8 mouse cellular contexts compared by ENCODE assay signal in genomic region chr16:95196622-95197021, GRCm38 (mm10).
A peak's percentile ranks its signal among the peaks of the same experiment; 100 is the strongest.
DNase-seq lines count a peak whose midpoint lies in the region; ATAC-seq and TF ChIP-seq lines count a peak whose summit lies in the region.
"Had no signal": no experiment of that assay in that cellular context is flagged by ENCODE, and none has a peak within 500 bp of the region (broad histone marks: within the 10 kb centered on the region; RNA-seq: fewer than 3 reads in every experiment).

No protein-coding gene starts in this region.

- TF ChIP-seq POLR2A in CH12.LX (IDR thresholded peaks at IDR 0.05; ENCODE audit: low read depth, low read length): no peak

- H3K79me2 ChIP-seq in CH12.LX (replicated peaks; ENCODE audit: control insufficient read depth, extremely low read depth, insufficient read depth, poor library complexity, severe bottlenecking): no peaks in the 10 kb centered on the region

- POLR2A ChIA-PET in Patski (lab: Charles Lee): no interaction called here

- peaks cover 9 to 11% of the 10 kb centered on the region in 2 experiments; a peak in 3 of 4 replicates for H3K4me1 ChIP-seq in CH12.LX (ENCODE audit: control insufficient read depth in 1 of 2, insufficient read depth in 2 of 2)
- H3K4me1 ChIP-seq: limb, embryonic 15.5 days had no signal

- H3K4me3 ChIP-seq in CH12.LX (replicated peaks in 1 of 3; ENCODE audit: low read depth in 2 of 3, low read length in 2 of 3, poor library complexity in 1 of 3): no peak overlapping the region
- H3K4me3 ChIP-seq: limb, embryonic 15.5 days had no signal

- H3K4me2 ChIP-seq in CH12.LX (ENCODE audit: insufficient read depth, low read depth, poor library complexity, severe bottlenecking): peak overlapping the region; percentile 57
- H3K4me2 ChIP-seq: limb, embryonic 15.5 days had no signal

- TF ChIP-seq EP300 in CH12.LX (IDR thresholded peaks at IDR 0.05; ENCODE audit: low read length): no peak

- TF ChIP-seq CTCF in CH12.LX (conservative IDR thresholded peaks at IDR 0.05 in 1 of 2, IDR thresholded peaks at IDR 0.05 in 1 of 2; ENCODE audit: low read depth in 2 of 2, low read length in 2 of 2) (peak; percentile 88 to 97), Patski (IDR thresholded peaks at IDR 0.05) (peak; percentile 91)

- H3K9ac ChIP-seq in CH12.LX (ENCODE audit: insufficient read depth, low read depth): no peak overlapping the region; the same call in 1 of the 2 replicates
- H3K9ac ChIP-seq: limb, embryonic 15.5 days had no signal

- H3K27me3 ChIP-seq in CH12.LX (replicated peaks): no peaks in the 10 kb centered on the region
- H3K27me3 ChIP-seq in Patski: peaks cover 28% of the 10 kb centered on the region
- H3K27me3 ChIP-seq in splenic B cell, adult 2 months (ENCODE audit: control insufficient read depth, insufficient read depth, low read length, poor library complexity, severe bottlenecking): no peaks in the 10 kb centered on the region
- H3K27me3 ChIP-seq: limb, embryonic 15.5 days had no signal

- in situ Hi-C loops in CH12.LX (cut with MboI; ENCODE audit: low pct_ligation_motif_present, low pct_unique_long_range_greater_than_20kb, low sequenced_read_pairs) (loop anchor here (25.0 kb wide), 1 partner anchor 391 kb away; the partner anchor contains the start of gene Erg), Patski (cut with MboI; ENCODE audit: low pct_unique_long_range_greater_than_20kb) (loop anchor here (5.0 to 10.0 kb wide), 2 partner anchors 146 to 382 kb away; no protein-coding TSS in a partner anchor)

- H3K36me3 ChIP-seq in CH12.LX (replicated peaks in 1 of 2; ENCODE audit: control insufficient read depth in 1 of 2, insufficient read depth in 1 of 2, low read length in 1 of 2): no peaks in the 10 kb centered on the region
- no peaks in the 10 kb centered on the region for H3K36me3 ChIP-seq in splenic B cell, adult 2 months (ENCODE audit: control insufficient read depth, insufficient read depth, low read length, poor library complexity, severe bottlenecking)
- H3K36me3 ChIP-seq: limb, embryonic 15.5 days had no signal

- TF ChIP-seq RAD21 in CH12.LX (IDR thresholded peaks at IDR 0.05; ENCODE audit: low read depth, low read length): peak; percentile 99

- ATAC-seq in Patski: no peak
- ATAC-seq in megakaryocyte-erythroid progenitor cell, adult 5-6 weeks (replicated peaks; ENCODE audit: low FRiP score, low TSS enrichment, poor library complexity, severe bottlenecking): peak; percentile 82

- CTCF ChIA-PET in Patski (lab: Charles Lee): interaction anchor here (1.0 to 4.5 kb wide), 7 partner anchors 8 to 155 kb away, joined by 3 to 38 read pairs (median 6); no protein-coding TSS in a partner anchor

- no peaks in the 10 kb centered on the region for H3K9me3 ChIP-seq in CH12.LX (replicated peaks; ENCODE audit: low read length)
- H3K9me3 ChIP-seq: limb, embryonic 15.5 days had no signal

- dilution Hi-C loops in CH12.LX (cut with MboI; ENCODE audit: extremely low pct_ligation_motif_present, extremely low pct_unique_long_range_greater_than_20kb, low sequenced_read_pairs): no loop called here

- no peak overlapping the region for H3K27ac ChIP-seq in CH12.LX (ENCODE audit: insufficient read depth, low read depth)
- H3K27ac ChIP-seq: limb, embryonic 15.5 days had no signal

- DNase-seq in CH12.LX (ENCODE audit: extremely low read depth): peak; percentile 79
- DNase-seq in Patski (ENCODE audit: low read depth, low spot score): no peak
- DNase-seq in cerebellum, postnatal 10 days: peak; percentile 90 to 91
- DNase-seq in heart, adult 8-10 months (ENCODE audit: low spot score): peak; percentile 58
- peak; percentile 46 to 61 for DNase-seq in layer of hippocampus, postnatal 14 days (ENCODE audit: low spot score in 2 of 2)
- peak; percentile 55 for DNase-seq in splenic B cell, adult 2 months (ENCODE audit: low read depth, low spot score)

TF ChIP-seq in CH12.LX, 34 proteins besides CTCF, POLR2A, EP300 and RAD21:
- TF ChIP-seq ZKSCAN1 (IDR thresholded peaks at IDR 0.05; ENCODE audit: borderline replicate concordance, low read depth, low read length) (0 out of 2 replicates have a peak, but pooled peaks have one; percentile 5), SMC3 (IDR thresholded peaks at IDR 0.05; ENCODE audit: low read depth, low read length) (peak; percentile 98), IRF4 (IDR thresholded peaks at IDR 0.05; ENCODE audit: low read depth, low read length) (peak; percentile 38; the same call in 1 of the 2 replicates), ZC3H11A (IDR thresholded peaks at IDR 0.05; ENCODE audit: low read depth, low read length) (peak; percentile 91), MXI1 (IDR thresholded peaks at IDR 0.05; ENCODE audit: low read depth, low read length) (no peak), JUN (IDR thresholded peaks at IDR 0.05; ENCODE audit: insufficient read depth, low read depth, low read length) (no peak), MEF2A (IDR thresholded peaks at IDR 0.05; ENCODE audit: borderline replicate concordance, low read depth, low read length) (0 out of 2 replicates have a peak, but pooled peaks have one; percentile 44), MAZ (IDR thresholded peaks at IDR 0.05; ENCODE audit: low read depth, low read length) (peak; percentile 63; the same call in 1 of the 2 replicates)
